Mouse (Mus musculus) limb, embryonic 10.5 days (tissue): ENCODE measurements around the gene 2610301B20Rik. TPM values are rescaled to one million over a fixed set of nuclear protein-coding genes. Genes with fewer than 3 reads are reported as not detected.
"Not testable (repeated sequence)": the region's sequence is repeated elsewhere in the genome, so short reads cannot be mapped to it uniquely, and the experiment has no call there.

ENCODE experiments used
- DNase-seq: peaks from one replicate; pipeline ENCODE4 v3.0.0-alpha.2; 2017; ENCODE audit warnings: low spot score
- H3K27ac ChIP-seq: fragments of 300-500 bp; sonication (generic); 2 replicates; pipeline ENCODE4 v1.5.1; 2016; ENCODE audit warnings: mild to moderate bottlenecking
- H3K27me3 ChIP-seq: fragments of 300-500 bp; sonication (generic); 2 replicates; pipeline ENCODE4 v1.6.1; 2016; ENCODE audit warnings: low read depth, mild to moderate bottlenecking; ENCODE audit not compliant: poor library complexity, severe bottlenecking
- H3K36me3 ChIP-seq: fragments of 300-500 bp; sonication (generic); 2 replicates; pipeline ENCODE4 v1.6.1; 2016; ENCODE audit warnings: mild to moderate bottlenecking, moderate library complexity
- H3K4me1 ChIP-seq: fragments of 300-500 bp; sonication (generic); 2 replicates; pipeline ENCODE4 v1.6.1; 2016
- H3K4me3 ChIP-seq: fragments of 300-500 bp; sonication (generic); 2 replicates; pipeline ENCODE4 v1.5.1; 2016; ENCODE audit warnings: mild to moderate bottlenecking, moderate library complexity
- H3K9me3 ChIP-seq: fragments of 300-500 bp; sonication (generic); replicated peaks from 2 replicates; pipeline ENCODE4 v1.6.1; 2016; ENCODE audit warnings: mild to moderate bottlenecking
- WGBS: fragments of 180-500 bp; shearing (Covaris S2); methylation state at CpG from one replicate; pipeline ENCODE4 v1.1.7; 2016; 5-methylcytosine and 5-hydroxymethylcytosine counted together
- polyA plus RNA-seq: library from polyadenylated mRNA; unstranded; fragments of >200 nt; fragmentation: Nextera tagmentation; extraction: Ambion mirVana; gene quantifications from 2 replicates; pipeline ENCODE4 v1.2.1, GENCODE M21; 2016

Gene 2610301B20Rik
- polyA plus RNA-seq = 20.1 and 26.6 TPM in 2 replicates

- under 1% methylated on average over 68 of the region's 68 CpGs for WGBS
- peak within 1 kb of the TSS; percentile 96 for H3K27ac ChIP-seq
- DNase-seq = peak; percentile 96
- no peaks in the 10 kb centered on the region for H3K27me3 ChIP-seq
- peaks cover 6% of the 10 kb centered on the region for H3K4me1 ChIP-seq
- peak within 1 kb of the TSS; percentile 89 for H3K4me3 ChIP-seq
- no peaks in the 10 kb centered on the region for H3K9me3 ChIP-seq
- 0 out of 2 replicates have a peak, but pooled peaks cover 3% of the 10 kb centered on the region for H3K36me3 ChIP-seq
These were observed at the start of gene 2610301B20Rik for GRCm38 (mm10) chr4:10873920-10874665. Gene 2610301B20Rik (plus strand): TSS chr4:10874498.

- no peak for DNase-seq
- no peak overlapping the region for H3K27ac ChIP-seq
- H3K9me3 ChIP-seq = no peaks in the 10 kb centered on the region
- 97% methylated on average over 1 of the region's 1 CpGs for WGBS
- no peaks in the 10 kb centered on the region for H3K36me3 ChIP-seq
- H3K27me3 ChIP-seq = no peaks in the 10 kb centered on the region
- H3K4me3 ChIP-seq = no peak overlapping the region
- no peaks in the 10 kb centered on the region for H3K4me1 ChIP-seq
These were observed 41.0 kb upstream of the 2610301B20Rik start for GRCm38 (mm10) chr4:10833273-10833672.

GRCm38 (mm10) chr4:10835252-10836051 lies 38.8 kb upstream of the 2610301B20Rik start:
- peak; percentile 43 for DNase-seq
- WGBS = 76% methylated on average over 6 of the region's 6 CpGs
- H3K9me3 ChIP-seq = no peaks in the 10 kb centered on the region

GRCm38 (mm10) chr4:10845848-10846247 lies 28.4 kb upstream of the 2610301B20Rik start:
- Histone ChIP-seq H3K36me3 (no peaks in the 10 kb centered on the region), H3K4me3 (no peak overlapping the region), H3K4me1 (0 out of 2 replicates have a peak, but pooled peaks cover 9% of the 10 kb centered on the region), H3K27me3 (no peaks in the 10 kb centered on the region), H3K27ac (no peak overlapping the region), H3K9me3 (no peaks in the 10 kb centered on the region)
- WGBS = 84% methylated on average over 7 of the region's 7 CpGs
- DNase-seq = no peak

More at GRCm38 (mm10) chr4:10835252-10836051, 38.8 kb upstream of the 2610301B20Rik start:
- no peaks in the 10 kb centered on the region for H3K4me1 ChIP-seq
- no peak overlapping the region for H3K27ac ChIP-seq
- H3K36me3 ChIP-seq = no peaks in the 10 kb centered on the region
- no peaks in the 10 kb centered on the region for H3K27me3 ChIP-seq
- H3K4me3 ChIP-seq = no peak overlapping the region

GRCm38 (mm10) chr4:10849812-10850211 lies 24.5 kb upstream of the 2610301B20Rik start:
- H3K27me3 ChIP-seq = no peaks in the 10 kb centered on the region
- DNase-seq = no peak
- no peaks in the 10 kb centered on the region for H3K36me3 ChIP-seq
- no peak overlapping the region for H3K4me3 ChIP-seq
- no peak overlapping the region for H3K27ac ChIP-seq
- WGBS = 73% methylated on average over 7 of the region's 7 CpGs
- no peaks in the 10 kb centered on the region for H3K9me3 ChIP-seq
- H3K4me1 ChIP-seq = 0 out of 2 replicates have a peak, but pooled peaks cover 9% of the 10 kb centered on the region

GRCm38 (mm10) chr4:10851013-10851412 lies 23.3 kb upstream of the 2610301B20Rik start:
- no peak overlapping the region for H3K27ac ChIP-seq
- no peak for DNase-seq
- H3K4me3 ChIP-seq = no peak overlapping the region
- H3K4me1 ChIP-seq = 0 out of 2 replicates have a peak, but pooled peaks cover 9% of the 10 kb centered on the region
- no peaks in the 10 kb centered on the region for H3K27me3 ChIP-seq
- WGBS = 81% methylated on average over 5 of the region's 5 CpGs
- no peaks in the 10 kb centered on the region for H3K9me3 ChIP-seq
- H3K36me3 ChIP-seq = no peaks in the 10 kb centered on the region

GRCm38 (mm10) chr4:10859174-10859573 lies 15.1 kb upstream of the 2610301B20Rik start:
- H3K27ac ChIP-seq = no peak overlapping the region
- H3K36me3 ChIP-seq = no peaks in the 10 kb centered on the region
- H3K27me3 ChIP-seq = no peaks in the 10 kb centered on the region
- peaks cover 4% of the 10 kb centered on the region; the same call in 1 of the 2 replicates for H3K4me1 ChIP-seq
- no peaks in the 10 kb centered on the region for H3K9me3 ChIP-seq
- no peak for DNase-seq
- H3K4me3 ChIP-seq = no peak overlapping the region

GRCm38 (mm10) chr4:10859911-10860581 lies 14.3 kb upstream of the 2610301B20Rik start:
- 52% methylated on average over 9 of the region's 12 CpGs for WGBS
- Histone ChIP-seq H3K36me3 (no peaks in the 10 kb centered on the region), H3K9me3 (no peaks in the 10 kb centered on the region), H3K27me3 (no peaks in the 10 kb centered on the region), H3K27ac (no peak overlapping the region), H3K4me3 (no peak overlapping the region), H3K4me1 (peaks cover 4% of the 10 kb centered on the region; the same call in 1 of the 2 replicates)
- no peak for DNase-seq

GRCm38 (mm10) chr4:10860825-10861224 lies 13.5 kb upstream of the 2610301B20Rik start:
- peaks cover 4% of the 10 kb centered on the region; the same call in 1 of the 2 replicates for H3K4me1 ChIP-seq
- no peak overlapping the region for H3K4me3 ChIP-seq
- WGBS = 79% methylated on average over 3 of the region's 3 CpGs
- H3K27ac ChIP-seq = no peak overlapping the region
- H3K36me3 ChIP-seq = no peaks in the 10 kb centered on the region
- no peaks in the 10 kb centered on the region for H3K27me3 ChIP-seq
- no peak for DNase-seq
- H3K9me3 ChIP-seq = no peaks in the 10 kb centered on the region

- H3K4me3 ChIP-seq, H3K4me1 ChIP-seq, H3K27ac ChIP-seq, H3K27me3 ChIP-seq, H3K36me3 ChIP-seq, DNase-seq, H3K9me3 ChIP-seq: not testable (repeated sequence)
- WGBS = 89% methylated on average over 2 of the region's 2 CpGs
These were observed 11.4 kb upstream of the 2610301B20Rik start for GRCm38 (mm10) chr4:10862882-10863281.

GRCm38 (mm10) chr4:10872231-10872630 lies 2.1 kb upstream of the 2610301B20Rik start:
- WGBS = 84% methylated on average over 5 of the region's 5 CpGs
- Histone ChIP-seq H3K27me3 (no peaks in the 10 kb centered on the region), H3K4me1 (peaks cover 6% of the 10 kb centered on the region), H3K9me3 (no peaks in the 10 kb centered on the region), H3K4me3 (no peak overlapping the region), H3K27ac (no peak overlapping the region), H3K36me3 (no peaks in the 10 kb centered on the region)
- DNase-seq = no peak

GRCm38 (mm10) chr4:10872685-10873539 lies 1.4 kb upstream of the 2610301B20Rik start:
- WGBS = 36% methylated on average over 16 of the region's 16 CpGs
- no peak for DNase-seq
- no peaks in the 10 kb centered on the region for H3K27me3 ChIP-seq
- peak overlapping the region; percentile 89 for H3K4me3 ChIP-seq
- H3K27ac ChIP-seq = peak overlapping the region; percentile 96; the same call in 1 of the 2 replicates
- no peaks in the 10 kb centered on the region for H3K9me3 ChIP-seq
- no peaks in the 10 kb centered on the region for H3K36me3 ChIP-seq
- peaks cover 6% of the 10 kb centered on the region for H3K4me1 ChIP-seq
